Mouse (Mus musculus) frontal cortex, postnatal 25 days (tissue): ENCODE measurements around the gene Ces3a.
"Not testable (repeated sequence)": the region's sequence is repeated elsewhere in the genome, so short reads cannot be mapped to it uniquely, and the experiment has no call there.

Experiments
- DNase-seq, 2 experiments: peaks; one replicate each; pipeline ENCODE4 v3.0.0; 2022; ENCODE audit warnings: low spot score in 2 of 2

Gene Ces3a

GRCm38 (mm10) chr8:105093992-105094391, 45.6 kb downstream of the Ces3a start:
- DNase-seq = no peak

DNA sequence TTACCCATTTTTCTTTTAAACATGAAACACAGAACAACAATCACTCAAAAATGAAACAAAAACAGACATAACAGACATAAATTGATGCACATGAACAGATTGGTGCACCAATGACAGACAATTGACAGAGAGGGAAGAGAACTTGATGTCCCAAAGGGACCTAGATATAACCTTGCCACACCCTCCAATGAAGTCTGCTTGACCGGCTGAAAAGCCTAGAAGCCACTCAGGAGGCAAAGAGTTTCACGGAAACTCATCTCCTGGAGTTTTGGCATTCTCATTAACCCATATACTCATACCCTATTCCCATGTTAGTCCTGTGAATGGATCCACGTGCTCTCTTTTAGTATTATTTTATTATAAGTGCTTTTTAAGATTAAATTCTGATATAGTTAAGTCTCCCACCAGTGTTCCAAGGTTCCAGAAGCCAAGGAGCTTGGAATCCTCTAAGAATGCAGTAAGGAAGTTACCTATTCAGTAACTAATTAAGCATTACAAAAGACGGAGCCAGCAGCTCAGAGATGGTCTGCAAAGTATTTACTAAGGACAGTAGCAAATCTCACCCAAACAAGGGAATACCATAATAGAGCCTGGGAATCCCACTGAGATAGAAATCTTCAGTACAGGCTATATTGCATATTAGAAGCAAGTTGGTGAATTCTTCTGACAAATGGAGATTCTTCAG, 53.8 kb downstream of the Ces3a start:
- DNase-seq = not testable (repeated sequence)

- not testable (repeated sequence) for DNase-seq
Observed at GRCm38 (mm10) chr8:105103701-105104100, 55.3 kb downstream of the Ces3a start.

GRCm38 (mm10) chr8:105104220-105104619, 55.8 kb downstream of the Ces3a start:
- DNase-seq = no peak
